Mouse (Mus musculus) Patski (cell line): ENCODE measurements around the gene Nfam1. TPM values are rescaled to one million over a fixed set of nuclear protein-coding genes. Genes with fewer than 3 reads are reported as not detected.

Experiments used
- ATAC-seq: fragments of 100-300 bp; one replicate; pipeline ENCODE4 v1.8.0; 2021
- CTCF ChIA-PET: fragments of 350-600 bp; sonication (Branson Sonifier 250); formaldehyde crosslinking; loops from one replicate; lab custom pipeline; 2022; ENCODE audit warnings: inconsistent platforms; lab: Charles Lee
- POLR2A ChIA-PET: fragments of 350-600 bp; sonication (Branson Sonifier 250); formaldehyde crosslinking; loops from one replicate; lab custom pipeline; 2022; ENCODE audit warnings: antibody characterized with exemption, inconsistent platforms; lab: Charles Lee
- DNase-seq: peaks from one replicate; pipeline ENCODE4 v3.0.0-alpha.2; 2011; ENCODE audit warnings: low read depth, low spot score
- H3K27me3 ChIP-seq: fragments of 371-371 bp; one replicate; pipeline ENCODE4 v1.5.1; 2021
- CTCF ChIP-seq: fragments of 100-300 bp; IDR thresholded peaks from one replicate; pipeline ENCODE4 v1.5.1; 2021
- in situ Hi-C: fragments of 300-500 bp; cut with MboI; formaldehyde crosslinking; loops from 3 replicates; pipeline ENCODE4 v1.11.1; 2018; ENCODE audit warnings: low pct_unique_long_range_greater_than_20kb, mixed read lengths
- polyA plus RNA-seq: library from polyadenylated mRNA; unstranded; gene quantifications from one replicate; pipeline ENCODE4 v1.2.3, GENCODE M21; 2021

Nfam1 gene
- polyA plus RNA-seq, 1 experiment from 2014 or later, result not detected

- POLR2A ChIA-PET, result no interaction called here
- TF ChIP-seq CTCF, result no peak
- CTCF ChIA-PET, result no interaction called here
- DNase-seq (no peak), ATAC-seq (no peak)
- in situ Hi-C loops, result no loop called here
- peaks cover 43% of the 10 kb centered on the region for H3K27me3 ChIP-seq
Measured at GRCm38 (mm10) chr15:82958253-82958701, 74.8 kb downstream of the Nfam1 start.

- CTCF ChIA-PET, result no interaction called here
- in situ Hi-C loops, result no loop called here
- DNase-seq (no peak), ATAC-seq (no peak)
- H3K27me3 ChIP-seq, result peaks cover 42% of the 10 kb centered on the region
- POLR2A ChIA-PET, result no interaction called here
- TF ChIP-seq CTCF, result no peak
Measured at GRCm38 (mm10) chr15:82956721-82957120, 76.4 kb downstream of the Nfam1 start.

DNA sequence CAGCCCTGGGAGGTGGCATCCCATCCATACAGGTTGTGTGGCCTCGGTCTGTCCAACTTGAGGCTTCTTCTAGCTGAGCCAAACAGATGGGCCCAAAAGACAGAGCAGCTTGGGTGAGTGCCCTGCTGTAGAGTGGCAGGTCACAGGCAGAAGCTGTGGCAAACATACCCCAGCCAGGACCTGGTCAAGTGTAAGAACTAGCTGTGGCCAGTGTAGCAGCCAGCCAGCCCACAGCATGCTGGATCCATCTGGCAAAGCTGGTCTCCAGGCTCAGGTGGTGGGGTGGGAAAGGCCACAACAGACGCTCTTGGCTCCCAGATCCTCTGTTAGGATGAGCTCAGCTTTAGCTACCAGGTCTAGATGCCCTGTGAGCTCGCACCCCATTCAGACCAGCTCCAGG, 76.8 kb downstream of the Nfam1 start:
- POLR2A ChIA-PET, result no interaction called here

DNA sequence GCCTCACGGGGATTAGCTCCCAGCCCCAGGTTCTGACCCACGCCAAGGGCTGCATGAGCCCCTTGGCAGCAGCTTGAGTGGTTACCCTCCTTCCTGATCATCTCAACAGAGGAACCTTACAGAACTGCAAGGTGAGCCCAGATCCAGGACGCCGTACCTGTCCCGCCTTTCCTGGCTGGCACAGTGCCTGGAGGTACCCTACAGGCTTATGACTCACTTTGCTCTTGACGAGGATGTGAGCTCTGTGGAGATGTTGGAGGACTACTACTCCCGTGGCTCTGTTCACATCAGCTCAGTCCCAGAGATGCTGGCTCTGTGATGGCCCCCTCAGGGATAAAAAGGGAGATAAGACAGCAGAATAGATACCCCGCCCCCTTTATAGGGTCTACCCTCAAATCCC, 77.8 kb downstream of the Nfam1 start:
- H3K27me3 ChIP-seq, result peaks cover 37% of the 10 kb centered on the region
- no peak for TF ChIP-seq CTCF

More for the DNA sequence above, 76.8 kb downstream of the Nfam1 start:
- no peak for TF ChIP-seq CTCF
- CTCF ChIA-PET, result no interaction called here
- DNase-seq, result no peak
- in situ Hi-C loops, result no loop called here
- no peak for ATAC-seq
- H3K27me3 ChIP-seq, result peaks cover 40% of the 10 kb centered on the region

DNA sequence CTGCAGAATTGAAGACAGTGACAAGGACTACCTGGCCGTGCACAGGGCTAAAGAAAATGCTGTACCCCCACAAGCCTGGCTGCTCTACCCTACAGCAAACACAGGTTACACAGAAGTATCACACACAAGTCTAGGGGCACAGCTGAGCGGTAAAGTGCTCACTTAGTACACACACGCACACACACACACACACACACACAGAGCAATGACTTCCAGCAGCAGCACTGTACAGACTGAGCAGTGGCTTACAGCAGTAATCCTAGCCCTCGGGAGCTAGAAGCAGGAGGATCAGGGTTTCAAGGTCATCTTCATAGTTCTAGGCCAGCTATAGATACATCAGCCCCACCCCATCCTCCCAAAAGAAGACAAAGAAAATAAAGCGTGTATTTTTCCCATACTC, 79.1 kb downstream of the Nfam1 start:
- H3K27me3 ChIP-seq, result peaks cover 36% of the 10 kb centered on the region
- CTCF ChIA-PET, result no interaction called here
- no peak for DNase-seq
- in situ Hi-C loops, result no loop called here
- ATAC-seq, result no peak
- POLR2A ChIA-PET, result no interaction called here
- TF ChIP-seq CTCF, result no peak

More for the DNA sequence above, 77.8 kb downstream of the Nfam1 start:
- DNase-seq (no peak), ATAC-seq (no peak)
- ChIA-PET POLR2A (no interaction called here), CTCF (no interaction called here)
- in situ Hi-C loops, result no loop called here

DNA sequence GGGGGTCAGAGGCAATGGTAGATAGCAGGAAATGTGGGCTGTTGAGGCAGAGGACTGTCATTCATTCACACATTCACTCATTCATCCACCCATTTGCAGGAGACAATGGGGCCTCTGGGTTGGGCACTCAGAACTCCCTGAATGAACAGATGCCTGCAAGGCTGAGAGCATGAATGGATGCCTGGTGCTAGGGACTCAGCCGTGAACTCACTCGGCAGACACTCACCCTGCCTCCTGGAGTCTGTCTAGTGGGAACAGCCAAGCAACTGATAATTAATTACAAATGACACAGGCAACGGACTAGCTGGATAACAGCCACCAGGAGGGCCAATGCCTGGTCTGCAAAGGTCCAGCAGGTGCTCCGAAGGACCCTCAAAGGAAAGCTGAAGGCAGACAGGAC, 80.0 kb downstream of the Nfam1 start:
- CTCF ChIA-PET, result no interaction called here
- DNase-seq, result no peak
- ATAC-seq, result no peak
- POLR2A ChIA-PET, result no interaction called here
- in situ Hi-C loops, result no loop called here
- H3K27me3 ChIP-seq, result peaks cover 35% of the 10 kb centered on the region
- TF ChIP-seq CTCF, result no peak

- TF ChIP-seq CTCF, result no peak
- DNase-seq (no peak), ATAC-seq (no peak)
- ChIA-PET CTCF (no interaction called here), POLR2A (no interaction called here)
- H3K27me3 ChIP-seq, result peaks cover 41% of the 10 kb centered on the region
- in situ Hi-C loops, result no loop called here
Measured at GRCm38 (mm10) chr15:82952292-82952705, 80.8 kb downstream of the Nfam1 start.

GRCm38 (mm10) chr15:82950246-82950645, 82.9 kb downstream of the Nfam1 start:
- H3K27me3 ChIP-seq, result peaks cover 41% of the 10 kb centered on the region
- ChIA-PET CTCF (no interaction called here), POLR2A (no interaction called here)
- DNase-seq (no peak), ATAC-seq (no peak)
- TF ChIP-seq CTCF, result no peak
- in situ Hi-C loops, result no loop called here

- DNase-seq, result no peak
- in situ Hi-C loops, result no loop called here
- CTCF ChIA-PET, result no interaction called here
- no peak for TF ChIP-seq CTCF
- POLR2A ChIA-PET, result no interaction called here
- H3K27me3 ChIP-seq, result peaks cover 26% of the 10 kb centered on the region
- no peak for ATAC-seq
Measured at GRCm38 (mm10) chr15:82947431-82947830, 85.7 kb downstream of the Nfam1 start.

DNA sequence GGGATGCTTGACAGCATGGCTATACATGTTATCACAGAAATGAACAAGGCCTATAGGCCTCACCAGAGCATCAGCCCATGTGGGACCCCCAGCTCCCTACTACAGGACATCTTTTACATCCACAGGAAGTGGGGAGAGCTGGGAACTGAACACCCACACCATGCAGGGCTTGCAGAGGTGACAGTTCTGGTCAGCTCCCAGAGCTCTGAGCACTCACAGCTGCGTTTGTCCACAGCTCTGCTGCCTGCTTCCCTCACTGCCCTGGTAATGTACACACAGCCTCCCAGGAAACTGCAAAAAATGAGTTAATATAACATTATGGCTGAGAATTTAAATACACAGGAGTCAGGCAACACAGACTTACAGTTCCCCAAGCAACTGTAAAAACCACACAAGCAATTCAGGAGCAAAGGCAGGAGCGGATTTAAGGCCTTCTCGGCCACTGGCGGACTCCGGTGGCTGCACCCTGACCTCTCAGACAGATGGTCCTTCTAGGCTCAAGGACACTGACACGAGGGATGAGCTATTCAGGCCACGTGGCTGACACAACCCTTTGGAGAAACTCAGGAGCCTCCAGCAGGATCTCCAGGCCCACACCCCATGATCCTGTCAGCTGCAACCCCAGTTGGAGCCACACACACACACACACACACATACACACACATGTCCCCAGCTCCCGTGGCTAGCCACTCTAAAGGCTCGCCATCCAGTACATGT, 88.5 kb downstream of the Nfam1 start:
- no peak for TF ChIP-seq CTCF
- H3K27me3 ChIP-seq, result peaks cover 16% of the 10 kb centered on the region
- ATAC-seq (no peak), DNase-seq (no peak)
- CTCF ChIA-PET, result no interaction called here
- POLR2A ChIA-PET, result no interaction called here
- in situ Hi-C loops, result no loop called here

Other genes starting within 250 kb of the Nfam1 start
- not detected for gene Cyp2d26, start 239.0 kb downstream of the Nfam1 start, polyA plus RNA-seq
- gene Tcf20, start 45.4 kb downstream of the Nfam1 start, polyA plus RNA-seq, result 25.1 TPM
- gene Serhl, start 56.2 kb upstream of the Nfam1 start, polyA plus RNA-seq, result 75.3 TPM
- 90.6 TPM for gene Rrp7a, start 89.5 kb upstream of the Nfam1 start, polyA plus RNA-seq
- 97.2 TPM for gene Poldip3, start 116.1 kb upstream of the Nfam1 start, polyA plus RNA-seq
- gene Cyb5r3, start 139.3 kb upstream of the Nfam1 start, polyA plus RNA-seq, result 466 TPM
- 0.46 TPM for gene A4galt, start 218.5 kb upstream of the Nfam1 start, polyA plus RNA-seq